Mouse (Mus musculus) layer of hippocampus, adult 9-10 months (tissue): Measurements from ENCODE around the gene Bdp1.

Source experiments
- DNase-seq: peaks from one replicate; pipeline ENCODE4 v3.0.0; 2022; ENCODE audit warnings: low spot score

The Bdp1 gene

GRCm38 (mm10) chr13:100001790-100002196, 102.1 kb downstream of the Bdp1 start:
- DNase-seq, result peak; percentile 67

GRCm38 (mm10) chr13:99999078-99999477, 104.8 kb downstream of the Bdp1 start:
- no peak for DNase-seq

- no peak for DNase-seq
Measured at GRCm38 (mm10) chr13:99998099-99998498, 105.8 kb downstream of the Bdp1 start.

GRCm38 (mm10) chr13:99989592-99989991, 114.3 kb downstream of the Bdp1 start:
- DNase-seq, result no peak

GRCm38 (mm10) chr13:99983320-99983719, 120.5 kb downstream of the Bdp1 start:
- DNase-seq, result no peak

- DNase-seq, result no peak
Measured at GRCm38 (mm10) chr13:99979406-99979805, 124.5 kb downstream of the Bdp1 start.

GRCm38 (mm10) chr13:99970089-99970488, 133.8 kb downstream of the Bdp1 start:
- DNase-seq, result no peak
